Mouse (Mus musculus) embryonic fibroblast, embryonic 13.5 days (primary cell): ENCODE data around the gene Frmd8.

Source experiments
- CTCF ChIP-seq: IDR thresholded peaks from 2 replicates; pipeline ENCODE4 v1.5.1; 2011; ENCODE audit warnings: mild to moderate bottlenecking, control low read depth, low read length, moderate library complexity, borderline replicate concordance; ENCODE audit not compliant: insufficient read depth
- POLR2A ChIP-seq: IDR thresholded peaks from 2 replicates; pipeline ENCODE4 v1.6.1; 2011; ENCODE audit warnings: low read depth, mild to moderate bottlenecking, control low read depth, low read length, moderate library complexity

GRCm38 (mm10) chr19:5828905-5829304 is 46.2 kb downstream of the Frmd8 start:
- no peak for TF ChIP-seq CTCF
- TF ChIP-seq POLR2A = peak; percentile 54
